Mouse (Mus musculus): ENCODE measurements around the gene Rbm46. TPM values are rescaled to one million over a fixed set of nuclear protein-coding genes. Genes with fewer than 3 reads are reported as not detected.

Gene Rbm46
- polyA plus RNA-seq, 1 experiment = 1.8 TPM

DNA sequence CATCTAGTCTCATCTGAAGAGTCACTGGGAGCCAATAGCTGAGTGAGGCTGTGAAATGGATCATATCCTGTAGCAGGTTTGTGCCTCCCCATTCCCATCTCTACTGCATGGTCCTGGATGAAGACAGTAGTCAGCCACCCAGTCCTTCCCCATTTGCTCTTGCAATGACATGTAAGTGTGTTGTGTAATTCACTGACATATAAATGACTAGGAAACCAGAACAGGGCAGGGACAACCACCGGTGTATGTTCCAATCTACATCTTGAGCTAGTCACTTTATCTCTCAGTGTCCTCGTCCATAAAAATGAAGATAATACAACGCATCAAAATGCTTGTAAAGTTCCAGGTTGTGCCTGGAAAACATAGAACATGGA is 75.8 kb downstream of the Rbm46 start:
- Histone ChIP-seq H3K27me3 (ENCODE audit: control insufficient read depth, insufficient read depth, low read length, poor library complexity, severe bottlenecking) (no peaks in the 10 kb centered on the region), H3K4me1 (ENCODE audit: control insufficient read depth, insufficient read depth, low read length) (no peaks in the 10 kb centered on the region), H3K36me3 (ENCODE audit: control insufficient read depth, insufficient read depth, low read length, poor library complexity, severe bottlenecking) (no peaks in the 10 kb centered on the region), H3K4me3 (ENCODE audit: low read depth, low read length) (no peak overlapping the region), H3K9me3 (replicated peaks; ENCODE audit: control insufficient read depth, insufficient read depth, low read length, poor library complexity, severe bottlenecking) (no peaks in the 10 kb centered on the region), H3K9ac (ENCODE audit: low read depth, poor library complexity, severe bottlenecking) (no peak overlapping the region), H3K27ac (ENCODE audit: insufficient read depth, low read length) (no peak overlapping the region)
- TF ChIP-seq POLR2A (IDR thresholded peaks at IDR 0.05; ENCODE audit: insufficient read depth, low read length) (no peak), EP300 (IDR thresholded peaks at IDR 0.05; ENCODE audit: insufficient read depth, low read depth, low read length) (no peak), CTCF (IDR thresholded peaks at IDR 0.05; ENCODE audit: low read depth, low read length) (no peak)

DNA sequence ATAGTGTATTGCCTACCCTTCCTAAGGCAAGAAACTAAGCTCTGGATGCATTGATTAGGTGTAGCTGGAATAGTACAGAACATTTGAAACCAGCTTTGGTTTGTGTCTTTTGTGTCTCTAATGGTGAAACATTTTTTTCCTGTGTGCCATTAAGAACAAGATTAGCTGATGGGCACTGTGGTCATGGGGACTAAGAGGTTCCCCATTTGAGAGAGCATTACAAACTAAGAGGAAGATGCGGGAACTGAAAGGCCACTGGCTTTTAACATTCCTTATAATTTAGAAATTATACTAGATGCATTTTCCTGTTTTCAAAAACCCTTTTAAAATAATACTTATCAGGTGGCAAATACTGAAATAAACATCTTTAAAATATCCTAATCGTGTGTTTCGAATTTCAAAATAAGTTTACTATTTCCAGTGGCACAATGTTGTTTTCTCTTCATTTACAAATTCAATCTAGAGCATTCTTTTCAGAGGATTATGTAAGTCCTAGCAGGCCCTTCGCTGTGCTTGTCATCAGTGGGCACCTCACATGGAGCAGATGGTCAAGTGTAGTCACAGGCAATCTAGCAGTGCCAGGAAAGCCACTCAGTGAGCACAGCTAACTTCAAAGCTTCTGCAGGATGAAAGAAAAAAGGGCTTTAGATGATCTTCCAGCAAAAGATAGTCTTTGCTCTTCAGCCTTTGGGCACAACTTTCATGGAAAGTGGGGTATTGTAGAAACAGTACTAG is 76.4 kb downstream of the Rbm46 start:
- Histone ChIP-seq H3K4me1 (ENCODE audit: control insufficient read depth, insufficient read depth, low read length) (no peaks in the 10 kb centered on the region), H3K4me3 (ENCODE audit: low read depth, low read length) (no peak overlapping the region), H3K9me3 (replicated peaks; ENCODE audit: control insufficient read depth, insufficient read depth, low read length, poor library complexity, severe bottlenecking) (no peaks in the 10 kb centered on the region), H3K27ac (ENCODE audit: insufficient read depth, low read length) (no peak overlapping the region), H3K27me3 (ENCODE audit: control insufficient read depth, insufficient read depth, low read length, poor library complexity, severe bottlenecking) (no peaks in the 10 kb centered on the region), H3K9ac (ENCODE audit: low read depth, poor library complexity, severe bottlenecking) (no peak overlapping the region), H3K36me3 (ENCODE audit: control insufficient read depth, insufficient read depth, low read length, poor library complexity, severe bottlenecking) (no peaks in the 10 kb centered on the region)
- TF ChIP-seq POLR2A (IDR thresholded peaks at IDR 0.05; ENCODE audit: insufficient read depth, low read length) (no peak), CTCF (IDR thresholded peaks at IDR 0.05; ENCODE audit: low read depth, low read length) (no peak), EP300 (IDR thresholded peaks at IDR 0.05; ENCODE audit: insufficient read depth, low read depth, low read length) (no peak)

DNA sequence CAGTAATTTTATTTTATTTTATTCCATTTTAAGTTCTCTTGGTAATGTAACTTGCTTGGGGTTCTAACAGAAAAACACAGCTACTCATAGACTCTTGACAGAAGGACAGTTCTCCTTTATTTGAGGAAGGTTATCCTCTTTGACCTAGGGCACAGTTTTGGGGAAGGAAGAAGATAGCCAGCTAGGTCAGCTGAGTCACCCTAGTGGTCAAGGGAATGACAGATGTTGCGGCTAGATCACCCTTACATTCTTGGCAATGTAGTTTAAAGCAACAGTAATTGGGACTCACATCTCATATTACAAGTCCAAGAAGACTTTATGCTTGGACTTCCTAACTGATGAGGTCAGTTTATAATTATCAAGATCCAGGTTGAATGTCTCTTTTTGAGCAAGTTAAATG is 82.6 kb downstream of the Rbm46 start:
- TF ChIP-seq CTCF (IDR thresholded peaks at IDR 0.05; ENCODE audit: low read depth, low read length) (no peak), EP300 (IDR thresholded peaks at IDR 0.05; ENCODE audit: insufficient read depth, low read depth, low read length) (no peak), POLR2A (IDR thresholded peaks at IDR 0.05; ENCODE audit: insufficient read depth, low read length) (no peak)
- no peaks in the 10 kb centered on the region for H3K4me1 ChIP-seq (ENCODE audit: control insufficient read depth, insufficient read depth, low read length)
- no peaks in the 10 kb centered on the region for H3K27me3 ChIP-seq (ENCODE audit: control insufficient read depth, insufficient read depth, low read length, poor library complexity, severe bottlenecking)
- H3K4me3 ChIP-seq (ENCODE audit: low read depth, low read length) = no peak overlapping the region
- no peak overlapping the region for H3K9ac ChIP-seq (ENCODE audit: low read depth, poor library complexity, severe bottlenecking)
- no peaks in the 10 kb centered on the region for H3K36me3 ChIP-seq (ENCODE audit: control insufficient read depth, insufficient read depth, low read length, poor library complexity, severe bottlenecking)
- H3K9me3 ChIP-seq (replicated peaks; ENCODE audit: control insufficient read depth, insufficient read depth, low read length, poor library complexity, severe bottlenecking) = no peaks in the 10 kb centered on the region
- H3K27ac ChIP-seq (ENCODE audit: insufficient read depth, low read length) = no peak overlapping the region

DNA sequence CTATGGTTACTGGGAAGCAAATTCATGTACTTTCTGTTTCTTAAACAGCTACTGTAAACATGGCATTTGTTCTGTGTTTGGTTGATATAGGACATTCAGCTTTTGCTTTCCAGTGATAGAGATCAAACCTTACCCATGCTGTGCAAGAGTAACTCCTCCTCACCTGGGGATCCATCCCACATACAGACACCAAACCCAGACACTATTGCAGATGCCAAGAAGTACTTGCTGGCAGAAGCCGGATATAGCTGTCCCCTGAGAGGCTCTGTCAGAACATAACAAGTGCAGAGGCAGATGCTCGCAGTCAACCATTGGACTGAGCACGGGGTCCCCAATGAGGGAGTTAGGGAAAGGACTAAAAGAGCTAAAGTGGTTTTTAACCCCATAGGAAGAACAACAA is 84.6 kb downstream of the Rbm46 start:
- H3K9me3 ChIP-seq (replicated peaks; ENCODE audit: control insufficient read depth, insufficient read depth, low read length, poor library complexity, severe bottlenecking) = no peaks in the 10 kb centered on the region
- TF ChIP-seq POLR2A (IDR thresholded peaks at IDR 0.05; ENCODE audit: insufficient read depth, low read length) (no peak), CTCF (IDR thresholded peaks at IDR 0.05; ENCODE audit: low read depth, low read length) (no peak), EP300 (IDR thresholded peaks at IDR 0.05; ENCODE audit: insufficient read depth, low read depth, low read length) (no peak)
- H3K27ac ChIP-seq (ENCODE audit: insufficient read depth, low read length) = no peak overlapping the region
- H3K27me3 ChIP-seq (ENCODE audit: control insufficient read depth, insufficient read depth, low read length, poor library complexity, severe bottlenecking) = no peaks in the 10 kb centered on the region
- no peak overlapping the region for H3K4me3 ChIP-seq (ENCODE audit: low read depth, low read length)
- no peaks in the 10 kb centered on the region for H3K4me1 ChIP-seq (ENCODE audit: control insufficient read depth, insufficient read depth, low read length)
- no peaks in the 10 kb centered on the region for H3K36me3 ChIP-seq (ENCODE audit: control insufficient read depth, insufficient read depth, low read length, poor library complexity, severe bottlenecking)
- no peak overlapping the region for H3K9ac ChIP-seq (ENCODE audit: low read depth, poor library complexity, severe bottlenecking)

Other genes starting within 250 kb of the Rbm46 start
- 0.15 TPM in 1 of 2 replicates, not detected in the other for gene Lrat, start 27.5 kb upstream of the Rbm46 start, polyA plus RNA-seq (2011; ENCODE audit: insufficient read depth, insufficient read length, low read depth, missing spikeins)
- 0.40 and 0.94 TPM in 2 replicates for gene Fgg, start 131.2 kb upstream of the Rbm46 start, polyA plus RNA-seq (2011; ENCODE audit: insufficient read depth, insufficient read length, low read depth, missing spikeins)
- not detected in 2 replicates for gene Fga, start 149.6 kb upstream of the Rbm46 start, polyA plus RNA-seq (2011; ENCODE audit: insufficient read depth, insufficient read length, low read depth, missing spikeins)
- gene Fgb, start 173.4 kb upstream of the Rbm46 start, polyA plus RNA-seq (2011; ENCODE audit: insufficient read depth, insufficient read length, low read depth, missing spikeins) = not detected in 2 replicates
- gene Plrg1, start 179.0 kb upstream of the Rbm46 start, polyA plus RNA-seq (2011; ENCODE audit: insufficient read depth, insufficient read length, low read depth, missing spikeins) = 87.1 and 88.1 TPM in 2 replicates